Mouse (Mus musculus) hindbrain, embryonic 16.5 days (tissue): Measurements from ENCODE around the gene Cldn6. TPM values are rescaled to one million over a fixed set of nuclear protein-coding genes. Genes with fewer than 3 reads are reported as not detected.

ENCODE experiments used
- ATAC-seq: fragments of 200-750 bp; cut with Nextera tagmentation; 2 replicates; pipeline ENCODE4 v1.8.0; 2017; ENCODE audit warnings: moderate TSS enrichment, moderate library complexity
- H3K27ac ChIP-seq: fragments of 300-500 bp; sonication (generic); 2 replicates; pipeline ENCODE4 v1.5.1; 2014; ENCODE audit warnings: low read depth, mild to moderate bottlenecking, control low read depth, low read length, moderate library complexity
- H3K27me3 ChIP-seq: fragments of 300-500 bp; sonication (generic); replicated peaks from 2 replicates; pipeline ENCODE4 v1.6.1; 2014; ENCODE audit warnings: low read length; ENCODE audit not compliant: control insufficient read depth, insufficient read depth
- H3K36me3 ChIP-seq: fragments of 300-500 bp; sonication (generic); 2 replicates; pipeline ENCODE4 v1.6.1; 2014; ENCODE audit warnings: mild to moderate bottlenecking, low read length, moderate library complexity, mixed read lengths; ENCODE audit not compliant: control insufficient read depth, insufficient read depth
- H3K4me1 ChIP-seq: fragments of 300-500 bp; sonication (generic); 2 replicates; pipeline ENCODE4 v1.6.1; 2014; ENCODE audit warnings: low read depth, low read length; ENCODE audit not compliant: control insufficient read depth, insufficient read depth
- H3K4me2 ChIP-seq: fragments of 300-500 bp; sonication (generic); 2 replicates; pipeline ENCODE4 v1.6.1; 2014; ENCODE audit warnings: mild to moderate bottlenecking, low read length, control low read depth, moderate library complexity
- H3K4me3 ChIP-seq: fragments of 300-500 bp; sonication (generic); 2 replicates; pipeline ENCODE4 v1.5.1; 2014; ENCODE audit warnings: mild to moderate bottlenecking, low read length, control low read depth, moderate library complexity
- H3K9ac ChIP-seq: fragments of 300-500 bp; sonication (generic); 2 replicates; pipeline ENCODE4 v1.6.1; 2014; ENCODE audit warnings: low read depth, mild to moderate bottlenecking, control low read depth, low read length, moderate library complexity
- H3K9me3 ChIP-seq: fragments of 300-500 bp; sonication (generic); 2 replicates; pipeline ENCODE4 v1.6.1; 2014; ENCODE audit warnings: mild to moderate bottlenecking, low read length, moderate library complexity; ENCODE audit not compliant: control insufficient read depth
- WGBS: fragments of 180-500 bp; shearing (Covaris S2); extraction: QIAGEN DNeasy Blood & Tissue Kit; methylation state at CpG from one replicate; pipeline ENCODE4 v1.1.7; 2014; 5-methylcytosine and 5-hydroxymethylcytosine counted together
- polyA plus RNA-seq: library from polyadenylated mRNA; unstranded; fragments of >200 nt; fragmentation: Nextera tagmentation; extraction: Ambion mirVana; gene quantifications from 2 replicates; pipeline ENCODE4 v1.2.1, GENCODE M21; 2015

Cldn6 gene
- polyA plus RNA-seq, 1 experiment from 2014 or later, result 0.34 TPM

DNA sequence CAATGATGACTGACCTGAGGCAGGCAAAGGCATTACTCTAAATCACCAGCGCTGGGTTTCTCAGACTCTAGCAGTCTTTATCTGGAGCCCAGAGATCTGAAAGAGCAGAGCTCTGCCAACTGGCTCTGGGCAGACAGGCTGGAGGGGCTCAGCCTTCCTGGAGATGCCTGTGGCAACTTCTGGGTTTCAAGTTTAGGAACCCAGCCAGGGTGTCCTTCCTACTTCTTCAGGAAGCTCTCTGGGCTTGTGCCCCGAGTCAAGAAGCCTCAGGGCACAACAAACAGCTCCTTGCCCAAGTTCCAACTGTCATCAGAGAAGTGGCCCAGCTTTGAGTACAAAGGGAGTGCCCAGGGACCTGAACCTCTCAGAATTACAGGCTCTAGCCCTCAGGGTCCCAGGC lies 24.6 kb upstream of the Cldn6 start:
- H3K4me2 ChIP-seq, result no peak overlapping the region
- no peak overlapping the region for H3K4me3 ChIP-seq
- H3K9ac ChIP-seq, result no peak overlapping the region
- no peaks in the 10 kb centered on the region for H3K36me3 ChIP-seq
- 66% methylated on average over 2 of the region's 2 CpGs for WGBS
- H3K9me3 ChIP-seq, result no peaks in the 10 kb centered on the region
- no peak overlapping the region for H3K27ac ChIP-seq
- ATAC-seq, result no peak
- peaks cover 6% of the 10 kb centered on the region for H3K27me3 ChIP-seq
- no peaks in the 10 kb centered on the region for H3K4me1 ChIP-seq

DNA sequence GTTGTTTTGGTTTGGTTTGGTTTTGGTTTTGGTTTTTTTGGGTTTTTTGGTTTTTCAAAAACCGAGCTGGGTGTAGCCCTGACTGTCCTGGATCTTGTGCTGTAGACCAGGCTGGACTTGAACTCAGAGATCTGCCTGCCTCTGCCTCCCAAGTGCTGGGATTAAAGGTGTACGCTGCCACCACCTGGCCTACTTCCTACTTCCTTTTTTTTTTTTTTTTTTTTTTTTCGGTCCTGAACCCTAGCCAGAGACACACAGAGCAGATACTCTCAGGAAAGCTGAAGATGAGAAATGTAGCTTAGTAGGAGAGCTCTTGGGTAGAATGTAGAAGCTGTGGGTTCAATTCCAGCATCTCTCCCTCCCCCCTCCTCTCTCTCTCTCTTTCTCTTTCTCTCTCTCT lies 20.6 kb upstream of the Cldn6 start:
- Histone ChIP-seq H3K9ac (no peak overlapping the region), H3K27ac (no peak overlapping the region), H3K4me3 (no peak overlapping the region), H3K4me2 (no peak overlapping the region), H3K36me3 (no peaks in the 10 kb centered on the region), H3K27me3 (peaks cover 32% of the 10 kb centered on the region), H3K4me1 (peaks cover 4% of the 10 kb centered on the region; the same call in 1 of the 2 replicates), H3K9me3 (no peaks in the 10 kb centered on the region)
- 90% methylated on average over 3 of the region's 3 CpGs for WGBS
- ATAC-seq, result no peak

DNA sequence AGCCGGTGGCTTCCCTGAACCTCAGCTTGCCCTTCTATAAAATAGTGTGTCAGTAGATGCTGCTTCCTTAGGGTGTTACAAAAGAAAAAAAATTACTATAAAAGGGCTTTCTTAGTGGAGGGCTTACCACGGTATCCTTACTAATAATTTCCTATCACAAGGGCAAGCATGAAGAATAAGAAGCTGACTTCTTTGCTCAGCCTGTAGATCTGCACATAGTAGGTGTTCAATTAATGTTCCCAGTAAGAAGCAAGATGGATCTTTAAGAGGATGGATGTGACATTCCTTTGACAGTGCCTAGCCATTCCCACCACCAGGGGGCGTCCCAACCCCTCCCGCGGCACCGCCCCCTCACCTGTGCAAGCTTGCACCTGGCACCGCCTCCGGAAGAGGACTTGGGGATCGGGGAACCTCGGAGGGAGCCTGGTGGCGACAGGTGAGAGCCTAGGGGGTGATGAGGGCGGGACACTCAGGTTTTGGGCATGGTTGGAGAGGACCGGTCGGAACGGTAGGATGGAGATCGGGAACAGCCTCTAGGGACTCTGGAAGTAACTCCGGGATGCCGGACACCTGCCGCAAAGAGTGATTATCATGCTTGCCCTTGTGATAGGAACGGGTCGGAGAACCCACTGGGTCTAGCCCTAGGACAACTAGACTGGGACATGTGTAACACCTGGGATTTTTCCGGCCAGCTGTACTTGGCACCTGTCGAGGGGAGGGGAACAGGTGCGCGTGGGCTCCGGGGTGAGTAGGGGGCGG lies 18.8 kb upstream of the Cldn6 start, which contains the start of gene Bicdl2:
Gene Bicdl2, plus strand, starts transcription at position 390 of the 759 bp plus-strand sequence.
- Histone ChIP-seq H3K27me3 (peaks cover 32% of the 10 kb centered on the region), H3K4me1 (peaks cover 4% of the 10 kb centered on the region; the same call in 1 of the 2 replicates), H3K4me2 (no peak within 1 kb of the TSS), H3K27ac (no peak within 1 kb of the TSS), H3K9me3 (no peaks in the 10 kb centered on the region), H3K9ac (no peak within 1 kb of the TSS), H3K36me3 (no peaks in the 10 kb centered on the region), H3K4me3 (peak within 1 kb of the TSS; percentile 11)
- no peak for ATAC-seq
- WGBS, result 7% methylated on average over 27 of the region's 27 CpGs

DNA sequence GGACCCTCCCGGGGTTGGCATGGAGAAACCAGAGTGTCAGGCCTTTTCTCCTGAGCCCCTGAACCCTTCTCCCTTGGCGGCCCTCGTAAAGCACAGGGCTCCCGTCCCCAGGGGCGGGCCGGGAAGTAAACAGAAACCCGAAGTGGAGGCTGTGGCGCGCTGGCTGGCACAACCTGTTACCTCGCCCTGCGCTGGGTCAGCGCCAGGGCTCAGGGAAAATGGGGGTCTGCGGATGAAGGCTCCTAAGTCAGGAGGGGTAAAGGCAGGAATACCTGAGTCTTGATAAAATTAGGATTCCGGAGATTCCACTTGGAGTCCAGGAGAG lies 18.2 kb upstream of the Cldn6 start:
- Histone ChIP-seq H3K9me3 (no peaks in the 10 kb centered on the region), H3K27ac (no peak overlapping the region), H3K4me2 (no peak overlapping the region), H3K9ac (no peak overlapping the region), H3K4me3 (no peak overlapping the region; the same call in 1 of the 2 replicates), H3K27me3 (peaks cover 32% of the 10 kb centered on the region), H3K4me1 (peaks cover 4% of the 10 kb centered on the region; the same call in 1 of the 2 replicates), H3K36me3 (no peaks in the 10 kb centered on the region)
- no peak for ATAC-seq
- 4% methylated on average over 14 of the region's 14 CpGs for WGBS

DNA sequence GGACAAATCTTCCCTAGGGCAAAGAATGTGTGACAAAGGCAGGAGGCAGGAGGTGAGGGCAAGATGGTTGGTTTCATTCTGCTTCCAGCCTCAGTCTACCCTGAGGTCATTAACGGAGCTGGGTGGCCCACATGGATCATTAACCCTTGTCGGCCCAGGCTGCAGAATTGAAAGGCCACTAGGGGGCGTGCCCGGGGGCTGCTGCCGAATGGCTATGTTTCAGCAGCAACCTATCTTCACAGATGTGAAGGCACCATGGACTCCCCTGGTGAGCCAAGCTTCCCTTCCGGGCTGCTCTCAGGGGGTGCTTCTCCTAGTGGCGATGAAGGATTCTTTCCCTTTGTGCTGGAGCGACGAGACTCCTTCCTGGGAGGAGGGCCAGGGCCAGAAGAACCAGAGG lies 17.5 kb upstream of the Cldn6 start:
- no peak for ATAC-seq
- Histone ChIP-seq H3K4me3 (no peak overlapping the region), H3K9ac (no peak overlapping the region), H3K27me3 (peaks cover 32% of the 10 kb centered on the region), H3K9me3 (no peaks in the 10 kb centered on the region), H3K4me2 (no peak overlapping the region), H3K4me1 (peaks cover 4% of the 10 kb centered on the region; the same call in 1 of the 2 replicates), H3K27ac (no peak overlapping the region), H3K36me3 (no peaks in the 10 kb centered on the region; the same call in 1 of the 2 replicates)
- under 1% methylated on average over 9 of the region's 9 CpGs for WGBS

DNA sequence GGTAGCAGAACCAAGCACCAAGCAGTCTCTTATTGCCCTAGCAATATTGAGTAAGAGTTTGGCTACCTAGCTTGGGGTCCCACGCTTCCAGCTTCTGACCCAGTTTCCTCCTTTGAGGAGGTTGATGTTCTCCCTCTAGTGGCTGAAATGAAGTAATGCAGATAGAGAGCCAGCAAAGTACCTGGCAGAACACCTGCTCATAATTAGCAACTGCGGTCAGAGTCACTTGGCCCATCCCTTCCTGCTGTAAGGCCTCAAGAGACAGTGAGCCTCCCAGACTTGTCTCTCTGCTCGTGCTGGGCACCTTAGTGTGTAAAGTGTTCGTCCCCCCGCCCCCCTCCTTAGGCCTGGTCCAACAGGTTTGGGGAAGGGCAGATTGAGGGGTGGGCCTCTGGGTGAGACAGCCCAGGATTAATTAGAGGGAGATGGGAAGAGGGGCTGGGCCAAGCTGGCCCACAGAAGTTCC lies 14.5 kb upstream of the Cldn6 start:
- peaks cover 4% of the 10 kb centered on the region; the same call in 1 of the 2 replicates for H3K4me1 ChIP-seq
- H3K27ac ChIP-seq, result no peak overlapping the region
- H3K36me3 ChIP-seq, result peaks cover 4% of the 10 kb centered on the region
- H3K9ac ChIP-seq, result no peak overlapping the region
- no peak overlapping the region for H3K4me2 ChIP-seq
- peaks cover 24% of the 10 kb centered on the region for H3K27me3 ChIP-seq
- whole genome bisulfite sequencing, result 12% methylated on average over 5 of the region's 5 CpGs
- no peak overlapping the region for H3K4me3 ChIP-seq
- peak; percentile 48; the same call in 1 of the 2 replicates for ATAC-seq
- no peaks in the 10 kb centered on the region for H3K9me3 ChIP-seq

DNA sequence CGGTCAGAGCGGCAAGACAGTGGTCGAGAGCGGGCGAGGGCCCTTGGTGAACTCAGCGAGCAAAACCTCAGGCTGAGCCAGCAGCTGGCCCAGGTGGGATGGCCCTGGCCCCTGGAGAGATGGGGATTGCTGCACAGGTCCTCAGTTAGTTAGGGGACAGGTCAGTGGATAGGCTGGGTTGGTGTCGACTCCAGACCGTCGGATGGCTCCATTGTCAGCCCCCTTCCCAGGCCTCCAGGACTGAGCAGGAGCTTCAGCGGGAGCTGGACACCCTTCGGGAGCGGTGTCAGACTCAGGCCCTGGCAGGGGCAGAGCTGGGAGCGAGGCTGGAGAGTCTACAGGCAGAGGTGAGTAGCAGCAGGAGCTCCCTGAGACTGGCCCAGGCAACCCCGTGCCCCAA lies 13.5 kb upstream of the Cldn6 start:
- Histone ChIP-seq H3K27me3 (peaks cover 16% of the 10 kb centered on the region), H3K4me3 (no peak overlapping the region), H3K27ac (no peak overlapping the region), H3K9ac (no peak overlapping the region), H3K4me2 (no peak overlapping the region), H3K4me1 (peaks cover 2% of the 10 kb centered on the region; the same call in 1 of the 2 replicates), H3K36me3 (peaks cover 6% of the 10 kb centered on the region), H3K9me3 (no peaks in the 10 kb centered on the region)
- 86% methylated on average over 13 of the region's 14 CpGs for WGBS
- ATAC-seq, result no peak

DNA sequence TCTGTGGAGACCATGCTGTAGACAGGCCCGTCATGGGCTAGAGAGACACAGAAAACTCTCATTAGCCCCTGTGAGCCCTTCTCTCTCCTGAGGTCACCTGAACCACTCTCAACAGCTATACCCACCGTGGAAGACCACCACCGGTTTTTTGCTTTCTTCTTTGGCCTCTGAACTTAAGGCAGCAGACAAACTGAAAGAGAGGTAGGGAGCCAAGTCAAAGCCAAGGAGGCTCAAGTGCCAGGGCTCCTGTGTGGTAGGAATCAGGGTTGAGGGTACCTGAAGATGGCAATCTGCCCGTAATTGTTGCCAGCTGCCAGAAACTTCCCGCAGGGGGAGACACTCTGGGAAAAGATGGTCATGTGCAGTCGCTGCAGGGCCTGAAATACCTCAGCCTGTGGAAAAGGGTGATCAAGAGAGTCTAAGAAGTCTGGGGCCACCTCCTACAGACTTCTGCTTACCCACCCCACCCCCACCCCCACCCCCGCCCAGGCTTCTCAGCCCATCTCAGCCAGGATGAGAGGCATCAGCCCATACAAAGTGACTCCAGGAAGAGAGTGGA lies 8.5 kb upstream of the Cldn6 start:
- Histone ChIP-seq H3K36me3 (peaks cover 6% of the 10 kb centered on the region), H3K4me1 (peaks cover 13% of the 10 kb centered on the region), H3K27me3 (peaks cover 5% of the 10 kb centered on the region; the same call in 1 of the 2 replicates), H3K9ac (no peak overlapping the region), H3K4me2 (no peak overlapping the region), H3K27ac (no peak overlapping the region), H3K9me3 (no peaks in the 10 kb centered on the region), H3K4me3 (no peak overlapping the region)
- 91% methylated on average over 7 of the region's 7 CpGs for WGBS
- ATAC-seq, result no peak

DNA sequence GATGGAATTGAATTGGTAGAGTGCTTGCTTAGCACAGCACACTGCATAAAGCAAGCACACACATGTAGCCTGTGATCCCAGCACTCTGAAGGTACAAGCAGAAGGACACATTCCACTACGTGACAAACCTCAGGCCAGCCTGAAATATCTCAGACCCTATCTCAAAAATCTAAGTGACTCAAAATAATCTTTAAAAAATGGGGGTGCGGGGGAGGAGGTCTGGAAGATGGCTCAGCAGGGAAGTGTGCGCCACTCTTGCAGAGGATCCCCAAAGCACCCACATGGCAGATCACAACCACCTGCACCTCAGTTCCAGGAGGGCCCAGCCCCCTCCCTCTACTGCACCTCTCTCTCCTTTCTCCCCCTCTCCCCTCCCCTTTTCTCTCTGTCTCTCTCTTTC lies 7.5 kb upstream of the Cldn6 start:
- Histone ChIP-seq H3K4me3 (no peak overlapping the region), H3K4me1 (peaks cover 23% of the 10 kb centered on the region), H3K9me3 (no peaks in the 10 kb centered on the region), H3K9ac (no peak overlapping the region), H3K27me3 (peaks cover 12% of the 10 kb centered on the region), H3K36me3 (peaks cover 6% of the 10 kb centered on the region), H3K27ac (no peak overlapping the region), H3K4me2 (no peak overlapping the region)
- ATAC-seq, result no peak
- WGBS, result 99% methylated on average over 3 of the region's 3 CpGs
